Mouse (Mus musculus): ENCODE measurements around the gene Sema6b. TPM values are rescaled to one million over a fixed set of nuclear protein-coding genes. Genes with fewer than 3 reads are reported as not detected.

Gene Sema6b
- total and polyA plus RNA-seq, 2 experiments from 2014 or later = 13.2 to 91.6 TPM

DNA sequence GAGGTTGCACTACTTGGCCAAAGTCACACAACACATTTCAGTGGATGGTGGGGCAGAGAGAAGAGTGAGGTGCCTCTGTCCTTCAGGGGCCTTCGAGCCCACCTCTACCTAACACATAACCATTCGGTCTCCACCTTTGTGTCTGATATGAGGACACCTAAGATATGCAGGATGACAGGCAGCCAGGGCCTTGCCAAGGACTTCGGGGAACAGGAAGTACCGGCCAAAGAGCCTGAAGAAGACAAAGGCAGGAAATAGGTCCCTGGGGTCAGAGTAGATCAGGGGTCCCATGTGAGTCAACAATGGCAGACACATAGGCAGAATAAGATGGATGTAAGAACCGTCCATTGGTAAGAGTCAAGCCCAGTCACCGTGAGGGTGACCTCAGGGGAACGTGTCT lies 3.6 kb downstream of the Sema6b start:
- 90% methylated on average over 7 of the region's 7 CpGs for WGBS
- no peak overlapping the region for H3K4me3 ChIP-seq (ENCODE audit: low read length)
- DNase-seq (ENCODE audit: low spot score) (no peak), ATAC-seq (no peak)
- H3K9me3 ChIP-seq (ENCODE audit: low read length) = no peaks in the 10 kb centered on the region
- no peak overlapping the region for H3K27ac ChIP-seq
- no peaks in the 10 kb centered on the region for H3K36me3 ChIP-seq (ENCODE audit: insufficient read depth, low read length)
- H3K9ac ChIP-seq (replicated peaks; ENCODE audit: low read length) = no peak overlapping the region
- no peaks in the 10 kb centered on the region for H3K27me3 ChIP-seq (ENCODE audit: insufficient read depth, low read length)
- peaks cover 11% of the 10 kb centered on the region for H3K4me1 ChIP-seq (ENCODE audit: insufficient read depth, low read length)
- H3K4me2 ChIP-seq (ENCODE audit: low read depth, low read length) = no peak overlapping the region
- TF ChIP-seq CTCF (IDR thresholded peaks at IDR 0.05; ENCODE audit: low read depth) = no peak

DNA sequence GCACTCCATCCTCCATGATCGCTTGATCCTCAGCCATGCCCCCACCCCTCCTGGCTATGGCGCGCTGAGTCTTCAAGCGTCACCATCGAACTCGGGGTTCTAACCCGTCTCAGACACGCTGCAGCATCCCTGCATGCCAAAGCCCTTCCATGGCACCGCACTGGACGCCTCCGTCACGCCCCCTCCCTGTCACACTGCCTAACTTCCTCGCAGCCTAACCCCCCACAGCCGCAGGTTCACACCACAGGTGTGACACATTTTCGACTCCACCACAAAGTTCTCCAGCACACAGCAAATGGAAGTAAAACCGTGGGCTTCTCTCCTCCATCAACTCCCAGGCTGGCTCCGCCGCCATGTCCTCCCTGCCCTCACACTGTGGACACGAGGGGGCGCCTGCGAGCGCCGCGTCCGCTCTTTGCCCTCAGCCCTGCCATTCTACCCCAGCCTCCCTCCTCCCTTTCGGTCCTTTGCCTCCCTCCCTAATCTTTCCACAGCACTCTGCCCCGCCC lies 5.6 kb downstream of the Sema6b start:
- DNase-seq (ENCODE audit: low spot score) (no peak), ATAC-seq (no peak)
- Histone ChIP-seq H3K9me3 (ENCODE audit: low read length) (no peaks in the 10 kb centered on the region), H3K27ac (0 out of 2 replicates have a peak overlapping the region, but pooled peaks have one; percentile 6), H3K4me3 (ENCODE audit: low read length) (peak overlapping the region; percentile 17; the same call in 1 of the 2 replicates), H3K27me3 (ENCODE audit: insufficient read depth, low read length) (no peaks in the 10 kb centered on the region), H3K36me3 (ENCODE audit: insufficient read depth, low read length) (peaks cover 16% of the 10 kb centered on the region), H3K4me2 (ENCODE audit: low read depth, low read length) (peak overlapping the region; percentile 53), H3K9ac (replicated peaks; ENCODE audit: low read length) (0 out of 2 replicates have a peak overlapping the region, but pooled peaks have one; percentile 17), H3K4me1 (ENCODE audit: insufficient read depth, low read length) (peaks cover 9% of the 10 kb centered on the region)
- 6% methylated on average over 27 of the region's 27 CpGs for WGBS
- peak; percentile 78 for TF ChIP-seq CTCF (IDR thresholded peaks at IDR 0.05; ENCODE audit: low read depth)

DNA sequence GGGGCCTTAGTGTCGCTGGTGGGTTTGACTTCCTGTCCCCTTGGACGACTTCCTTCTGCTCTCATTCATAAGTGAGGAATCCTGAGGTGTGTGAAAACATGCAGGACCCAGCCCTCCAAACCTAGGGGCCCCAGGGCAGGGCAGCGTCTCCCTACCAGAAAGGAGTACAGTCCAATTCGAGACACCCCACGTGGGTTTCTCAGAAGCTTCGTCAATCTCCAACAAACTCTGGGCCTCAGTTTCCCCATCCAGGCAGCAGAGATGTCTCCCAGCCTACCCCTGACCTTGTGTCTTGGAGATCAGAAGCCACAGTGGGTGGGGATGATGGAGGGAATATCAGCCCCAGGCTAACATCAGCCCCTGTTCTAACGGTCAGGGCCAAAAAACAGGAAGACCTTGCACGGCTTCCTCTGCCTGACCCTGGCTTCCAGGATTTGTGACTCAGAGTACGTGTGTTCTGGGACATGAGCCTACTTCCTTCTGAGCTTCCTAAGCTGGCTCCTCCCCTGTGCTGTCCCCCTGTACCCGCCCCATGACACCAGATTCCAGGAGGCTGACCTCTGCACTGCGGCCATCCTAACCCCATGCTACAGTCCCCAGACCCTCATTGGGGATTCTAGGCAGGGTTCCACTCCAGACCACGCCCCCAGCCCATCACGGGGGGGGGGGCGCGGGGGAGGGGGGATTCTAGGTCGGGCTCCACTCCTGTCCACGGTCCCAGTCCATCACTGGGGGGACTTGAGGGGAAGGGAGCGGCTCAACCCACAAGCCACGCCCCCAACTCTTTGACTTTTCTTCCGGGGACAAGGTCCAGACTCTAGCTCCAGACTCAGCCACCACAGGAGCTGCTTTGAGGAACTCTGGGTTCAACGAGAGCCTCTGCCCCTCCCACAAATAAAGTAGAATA lies 6.4 kb downstream of the Sema6b start:
- Histone ChIP-seq H3K27me3 (ENCODE audit: insufficient read depth, low read length) (no peaks in the 10 kb centered on the region), H3K9ac (replicated peaks; ENCODE audit: low read length) (0 out of 2 replicates have a peak overlapping the region, but pooled peaks have one; percentile 17), H3K9me3 (ENCODE audit: low read length) (no peaks in the 10 kb centered on the region), H3K36me3 (ENCODE audit: insufficient read depth, low read length) (peaks cover 16% of the 10 kb centered on the region), H3K4me3 (ENCODE audit: low read length) (peak overlapping the region; percentile 17; the same call in 1 of the 2 replicates), H3K27ac (peak overlapping the region; percentile 49; the same call in 1 of the 2 replicates), H3K4me2 (ENCODE audit: low read depth, low read length) (peak overlapping the region; percentile 53), H3K4me1 (ENCODE audit: insufficient read depth, low read length) (peaks cover 7% of the 10 kb centered on the region)
- TF ChIP-seq CTCF (IDR thresholded peaks at IDR 0.05; ENCODE audit: low read depth) = no peak
- peak; percentile 19; the same call in 1 of the 2 replicates for ATAC-seq
- DNase-seq (ENCODE audit: low spot score) = no peak
- WGBS = 30% methylated on average over 16 of the region's 21 CpGs

DNA sequence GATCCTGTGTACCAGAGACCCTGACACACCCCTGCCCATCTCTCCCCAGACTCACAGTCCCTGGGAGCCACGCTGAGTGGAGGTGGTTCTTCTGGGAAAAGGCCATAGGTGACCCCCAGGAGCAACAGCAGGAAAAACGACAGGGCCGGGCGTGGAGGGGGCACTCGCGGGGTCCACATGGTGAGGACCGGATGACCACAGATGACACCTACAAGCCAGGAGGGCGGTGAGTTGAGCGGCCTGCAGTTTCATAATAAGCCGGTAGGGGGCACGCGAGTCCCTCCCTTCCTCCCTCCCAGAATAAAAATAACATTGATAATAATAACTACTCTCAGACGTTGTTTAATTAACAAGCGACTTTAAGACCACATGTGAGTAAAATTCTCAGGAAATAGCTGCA lies 7.5 kb downstream of the Sema6b start:
- DNase-seq (ENCODE audit: low spot score) (peak; percentile 58), ATAC-seq (no peak)
- Histone ChIP-seq H3K9me3 (ENCODE audit: low read length) (no peaks in the 10 kb centered on the region), H3K27ac (no peak overlapping the region), H3K9ac (replicated peaks; ENCODE audit: low read length) (no peak overlapping the region), H3K4me3 (ENCODE audit: low read length) (no peak overlapping the region), H3K36me3 (ENCODE audit: insufficient read depth, low read length) (peaks cover 22% of the 10 kb centered on the region), H3K4me1 (ENCODE audit: insufficient read depth, low read length) (peaks cover 6% of the 10 kb centered on the region; the same call in 1 of the 2 replicates), H3K27me3 (ENCODE audit: insufficient read depth, low read length) (no peaks in the 10 kb centered on the region), H3K4me2 (ENCODE audit: low read depth, low read length) (no peak overlapping the region)
- 6% methylated on average over 14 of the region's 14 CpGs for WGBS
- peak; percentile 89 for TF ChIP-seq CTCF (IDR thresholded peaks at IDR 0.05; ENCODE audit: low read depth)

DNA sequence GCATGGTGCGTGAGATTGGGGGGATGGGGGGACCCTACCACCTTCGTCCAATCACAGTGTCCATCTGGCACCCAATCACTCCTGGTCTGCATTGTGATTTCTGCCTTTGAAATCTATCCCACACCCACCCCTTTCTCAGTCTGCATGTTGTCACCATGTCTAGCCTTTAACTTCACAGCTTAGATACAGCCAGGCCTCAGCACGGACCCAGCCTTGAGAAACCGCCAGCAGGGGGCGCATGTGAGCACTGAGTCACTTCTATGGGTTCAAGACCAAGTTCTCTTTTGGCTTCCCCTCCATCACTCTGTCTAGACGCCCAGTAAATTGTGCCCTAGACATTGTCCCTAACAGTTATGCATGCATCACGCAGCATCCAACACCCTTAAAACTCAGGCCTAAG lies 8.3 kb downstream of the Sema6b start:
- no peak overlapping the region for H3K27ac ChIP-seq
- H3K9ac ChIP-seq (replicated peaks; ENCODE audit: low read length) = no peak overlapping the region
- WGBS = 41% methylated on average over 7 of the region's 7 CpGs
- H3K27me3 ChIP-seq (ENCODE audit: insufficient read depth, low read length) = no peaks in the 10 kb centered on the region
- peaks cover 6% of the 10 kb centered on the region; the same call in 1 of the 2 replicates for H3K4me1 ChIP-seq (ENCODE audit: insufficient read depth, low read length)
- ATAC-seq (peak; percentile 19; the same call in 1 of the 2 replicates), DNase-seq (ENCODE audit: low spot score) (peak; percentile 69)
- no peaks in the 10 kb centered on the region for H3K9me3 ChIP-seq (ENCODE audit: low read length)
- peaks cover 30% of the 10 kb centered on the region for H3K36me3 ChIP-seq (ENCODE audit: insufficient read depth, low read length)
- H3K4me2 ChIP-seq (ENCODE audit: low read depth, low read length) = no peak overlapping the region
- peak; percentile 84 for TF ChIP-seq CTCF (IDR thresholded peaks at IDR 0.05; ENCODE audit: low read depth)
- H3K4me3 ChIP-seq (ENCODE audit: low read length) = no peak overlapping the region

DNA sequence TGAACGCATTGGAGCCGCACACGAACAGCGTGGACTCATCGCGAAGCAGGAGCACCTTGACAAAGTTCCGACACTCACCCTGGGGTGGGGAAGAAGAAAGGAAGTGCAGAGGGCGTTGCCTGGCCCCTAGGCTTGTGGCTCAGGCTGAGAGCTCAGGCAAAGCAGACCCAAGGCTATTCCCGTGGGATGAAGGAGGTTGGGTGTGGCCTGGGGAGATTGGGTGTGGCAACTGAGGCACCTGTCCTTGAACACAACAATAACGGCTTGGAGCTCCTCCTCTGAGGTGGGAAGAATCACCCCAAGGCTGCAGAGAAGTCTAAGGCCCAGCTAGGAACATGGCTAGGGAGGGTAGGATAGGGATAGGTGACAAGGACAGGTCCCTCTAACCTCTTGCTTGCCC lies 9.0 kb downstream of the Sema6b start:
- no peak for DNase-seq (ENCODE audit: low spot score)
- Histone ChIP-seq H3K36me3 (ENCODE audit: insufficient read depth, low read length) (peaks cover 34% of the 10 kb centered on the region), H3K4me3 (ENCODE audit: low read length) (no peak overlapping the region), H3K27me3 (ENCODE audit: insufficient read depth, low read length) (no peaks in the 10 kb centered on the region), H3K9me3 (ENCODE audit: low read length) (no peaks in the 10 kb centered on the region), H3K27ac (no peak overlapping the region), H3K4me1 (ENCODE audit: insufficient read depth, low read length) (peaks cover 6% of the 10 kb centered on the region; the same call in 1 of the 2 replicates), H3K4me2 (ENCODE audit: low read depth, low read length) (no peak overlapping the region), H3K9ac (replicated peaks; ENCODE audit: low read length) (no peak overlapping the region)
- 91% methylated on average over 10 of the region's 10 CpGs for WGBS
- TF ChIP-seq CTCF (IDR thresholded peaks at IDR 0.05; ENCODE audit: low read depth) = no peak
- no peak for ATAC-seq

All from hindbrain, postnatal 0 days (tissue).